Mouse (Mus musculus): ENCODE results near the gene Anp32e. TPM values are rescaled to one million over a fixed set of nuclear protein-coding genes. Genes with fewer than 3 reads are reported as not detected.
"Not testable (repeated sequence)": the region's sequence is repeated elsewhere in the genome, so short reads cannot be mapped to it uniquely, and the experiment has no call there.

Anp32e gene
- total RNA-seq, 2 experiments from 2014 or later: 76.4 to 89.9 TPM

- peak overlapping the region; percentile 74 for H3K4me3 ChIP-seq
- no peak for TF ChIP-seq CTCF (IDR thresholded peaks at IDR 0.05)
- DNase-seq: peak; percentile 69
- intact Hi-C loops (cut with DNase I): no loop called here
- peak overlapping the region; percentile 94 for H3K27ac ChIP-seq
Observed at GRCm38 (mm10) chr3:95894317-95895160, 34.5 kb upstream of the Anp32e start.

- intact Hi-C loops (cut with DNase I); DNase-seq; H3K4me3 ChIP-seq; H3K27ac ChIP-seq: not testable (repeated sequence)
Observed at GRCm38 (mm10) chr3:95895501-95895900, 33.5 kb upstream of the Anp32e start.

- Histone ChIP-seq H3K27ac (peak overlapping the region; percentile 12), H3K4me3 (no peak overlapping the region)
- no peak for TF ChIP-seq CTCF (IDR thresholded peaks at IDR 0.05)
- DNase-seq: no peak
- intact Hi-C loops (cut with DNase I): no loop called here
Observed at GRCm38 (mm10) chr3:95899800-95900524, 29.1 kb upstream of the Anp32e start.

GRCm38 (mm10) chr3:95901616-95902372, 27.3 kb upstream of the Anp32e start:
- H3K4me3 ChIP-seq: peak overlapping the region; percentile 80
- TF ChIP-seq CTCF (IDR thresholded peaks at IDR 0.05): no peak
- H3K27ac ChIP-seq: peak overlapping the region; percentile 87
- DNase-seq: peak; percentile 80
- intact Hi-C loops (cut with DNase I): no loop called here

- TF ChIP-seq CTCF (IDR thresholded peaks at IDR 0.05): no peak
- peak overlapping the region; percentile 80 for H3K4me3 ChIP-seq
- peak overlapping the region; percentile 87 for H3K27ac ChIP-seq
- intact Hi-C loops (cut with DNase I): no loop called here
- DNase-seq: peak; percentile 41
Observed at GRCm38 (mm10) chr3:95902373-95902625, 26.7 kb upstream of the Anp32e start.

GRCm38 (mm10) chr3:95902643-95903042, 26.4 kb upstream of the Anp32e start:
- H3K4me3 ChIP-seq: peak overlapping the region; percentile 80
- no peak for TF ChIP-seq CTCF (IDR thresholded peaks at IDR 0.05)
- DNase-seq: peak; percentile 58
- intact Hi-C loops (cut with DNase I): no loop called here
- peak overlapping the region; percentile 87 for H3K27ac ChIP-seq

- Histone ChIP-seq H3K27ac (peak overlapping the region; percentile 87), H3K4me3 (peak overlapping the region; percentile 80)
- no peak for TF ChIP-seq CTCF (IDR thresholded peaks at IDR 0.05)
- DNase-seq: peak; percentile 54
- intact Hi-C loops (cut with DNase I): no loop called here
Observed at GRCm38 (mm10) chr3:95903753-95904502, 25.1 kb upstream of the Anp32e start.

GRCm38 (mm10) chr3:95904568-95904967, 24.5 kb upstream of the Anp32e start, which contains the start of gene Car14:
Gene Car14, minus strand, starts transcription at chr3:95904691.
- DNase-seq: peak; percentile 87
- Histone ChIP-seq H3K27ac (peak within 1 kb of the TSS; percentile 87), H3K4me3 (peak within 1 kb of the TSS; percentile 80)
- intact Hi-C loops (cut with DNase I): no loop called here
- TF ChIP-seq CTCF (IDR thresholded peaks at IDR 0.05): no peak

- DNase-seq: peak; percentile 49
Observed at GRCm38 (mm10) chr3:95905146-95905939, 23.7 kb upstream of the Anp32e start.

GRCm38 (mm10) chr3:95905940-95906492, 23.0 kb upstream of the Anp32e start:
- intact Hi-C loops (cut with DNase I): loop anchor here (1.0 kb wide), 1 partner anchor 23 kb away; no protein-coding TSS in a partner anchor
- peak; percentile 66 for TF ChIP-seq CTCF (IDR thresholded peaks at IDR 0.05)
- Histone ChIP-seq H3K27ac (0 out of 2 replicates have a peak overlapping the region, but pooled peaks have one; percentile 35), H3K4me3 (peak overlapping the region; percentile 80)
- DNase-seq: peak; percentile 73

More at GRCm38 (mm10) chr3:95905146-95905939, 23.7 kb upstream of the Anp32e start:
- peak overlapping the region; percentile 80 for H3K4me3 ChIP-seq
- TF ChIP-seq CTCF (IDR thresholded peaks at IDR 0.05): no peak
- peak overlapping the region; percentile 87 for H3K27ac ChIP-seq
- intact Hi-C loops (cut with DNase I): no loop called here

- intact Hi-C loops (cut with DNase I): loop anchor here (1.0 kb wide), 2 partner anchors 24 to 47 kb away; no protein-coding TSS in a partner anchor
- H3K27ac ChIP-seq: 0 out of 2 replicates have a peak overlapping the region, but pooled peaks have one; percentile 17
- DNase-seq: peak; percentile 63
- peak; percentile 91 for TF ChIP-seq CTCF (IDR thresholded peaks at IDR 0.05)
- peak overlapping the region; percentile 68 for H3K4me3 ChIP-seq
Observed at GRCm38 (mm10) chr3:95906860-95907259, 22.2 kb upstream of the Anp32e start.

Data from gastrocnemius, adult 2 months (tissue).